Mouse (Mus musculus) splenic B cell, adult 2 months (primary cell): ENCODE measurements around the gene Rubcnl.

ENCODE experiments used
- DNase-seq: peaks from one replicate; pipeline ENCODE4 v3.0.0-alpha.2; 2011; ENCODE audit warnings: low read depth, low spot score
- H3K27me3 ChIP-seq: 2 replicates; pipeline ENCODE4 v1.6.1; 2012; ENCODE audit warnings: mild to moderate bottlenecking, low read length, moderate library complexity, mixed read lengths; ENCODE audit not compliant: control insufficient read depth, poor library complexity, insufficient read depth, severe bottlenecking
- H3K36me3 ChIP-seq: 2 replicates; pipeline ENCODE4 v1.6.1; 2012; ENCODE audit warnings: mild to moderate bottlenecking, low read length, moderate library complexity, mixed read lengths; ENCODE audit not compliant: control insufficient read depth, poor library complexity, insufficient read depth, severe bottlenecking

Rubcnl gene

DNA sequence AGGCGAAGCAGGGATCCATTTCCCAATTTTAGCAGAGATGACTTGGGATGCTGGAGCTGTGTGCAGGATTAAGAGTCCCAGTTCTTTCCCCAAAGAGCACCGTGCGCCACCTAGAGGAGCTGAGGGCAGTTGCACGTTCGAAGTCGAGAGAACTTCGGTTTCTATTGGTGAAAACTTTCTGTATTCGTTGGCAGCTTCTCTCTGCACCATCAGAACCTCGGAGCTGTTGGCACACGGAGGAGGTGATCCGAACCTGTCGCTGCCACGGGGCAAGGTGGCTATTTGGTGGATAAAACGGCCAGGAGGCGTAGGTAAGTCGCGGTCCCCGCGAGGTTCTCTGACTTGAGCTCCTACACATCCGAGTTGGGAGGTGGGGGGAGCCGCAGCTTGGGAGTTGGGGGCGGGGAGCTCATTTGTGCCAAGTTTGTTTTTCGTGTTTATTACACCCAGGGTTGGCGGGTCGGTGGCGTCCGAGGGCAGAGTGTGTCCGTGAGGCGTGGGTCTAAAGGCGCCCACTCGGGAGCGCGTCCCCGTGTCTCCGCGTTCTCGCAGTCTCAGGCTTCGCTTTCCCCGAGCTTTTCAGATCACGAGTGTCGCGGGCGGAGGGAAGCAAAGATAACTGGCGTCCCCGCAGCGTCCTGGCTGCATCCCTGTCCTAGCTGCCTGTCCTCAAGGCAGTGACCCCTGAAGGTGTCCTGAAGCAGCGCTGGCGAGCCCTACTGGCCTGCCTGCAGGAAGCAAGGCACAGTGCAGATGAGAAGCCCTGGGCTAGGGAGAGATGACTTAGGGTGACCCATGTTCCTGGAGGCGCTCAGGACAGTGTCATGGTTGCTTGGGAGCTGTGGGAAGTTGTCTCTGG lies at the start of gene Rubcnl:
Gene Rubcnl, plus strand, starts transcription at position 172 of the 859 bp plus-strand sequence.
- Histone ChIP-seq H3K36me3 (no peaks in the 10 kb centered on the region), H3K27me3 (no peaks in the 10 kb centered on the region)
- DNase-seq, result peak; percentile 83

DNA sequence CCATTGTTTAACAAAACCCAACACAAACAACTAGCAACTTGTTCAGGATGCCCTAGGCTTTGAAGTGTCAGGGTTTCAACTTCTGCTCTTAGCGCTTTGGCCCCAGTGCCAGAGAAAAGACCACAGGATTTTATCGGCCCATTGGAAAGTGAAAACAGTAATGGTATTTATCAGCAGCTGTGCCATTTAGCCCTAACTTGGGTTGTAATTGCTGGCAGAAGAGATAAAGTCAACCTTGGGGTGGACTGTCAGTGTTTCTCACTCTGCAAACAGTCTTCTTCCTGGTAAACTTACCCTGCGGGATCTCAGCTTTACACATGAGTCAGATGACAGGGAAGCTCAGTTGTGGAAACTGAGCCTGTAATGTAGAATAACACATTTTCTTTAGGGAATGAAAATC lies 43.6 kb upstream of the Rubcnl start:
- Histone ChIP-seq H3K36me3 (no peaks in the 10 kb centered on the region), H3K27me3 (no peaks in the 10 kb centered on the region)
- no peak for DNase-seq

DNA sequence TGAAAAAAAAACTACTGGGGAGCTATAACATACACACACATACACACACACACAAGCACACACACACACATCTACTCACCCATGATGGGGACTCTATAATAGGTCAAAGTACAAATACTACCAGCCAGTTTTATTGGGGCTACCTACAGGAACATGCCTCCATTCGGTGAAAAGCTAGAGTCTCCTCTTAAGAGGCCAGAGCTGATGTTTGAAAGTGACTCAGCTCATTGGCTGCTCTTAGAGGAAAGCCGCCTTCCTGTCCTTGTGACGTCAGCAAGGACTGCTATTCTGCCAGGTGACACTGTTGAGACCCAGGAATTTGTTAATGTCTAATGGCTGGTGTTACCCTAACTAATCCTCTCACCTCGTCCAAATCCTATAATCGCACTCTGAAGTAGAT lies 43.1 kb upstream of the Rubcnl start:
- Histone ChIP-seq H3K27me3 (no peaks in the 10 kb centered on the region), H3K36me3 (no peaks in the 10 kb centered on the region)
- DNase-seq, result no peak

DNA sequence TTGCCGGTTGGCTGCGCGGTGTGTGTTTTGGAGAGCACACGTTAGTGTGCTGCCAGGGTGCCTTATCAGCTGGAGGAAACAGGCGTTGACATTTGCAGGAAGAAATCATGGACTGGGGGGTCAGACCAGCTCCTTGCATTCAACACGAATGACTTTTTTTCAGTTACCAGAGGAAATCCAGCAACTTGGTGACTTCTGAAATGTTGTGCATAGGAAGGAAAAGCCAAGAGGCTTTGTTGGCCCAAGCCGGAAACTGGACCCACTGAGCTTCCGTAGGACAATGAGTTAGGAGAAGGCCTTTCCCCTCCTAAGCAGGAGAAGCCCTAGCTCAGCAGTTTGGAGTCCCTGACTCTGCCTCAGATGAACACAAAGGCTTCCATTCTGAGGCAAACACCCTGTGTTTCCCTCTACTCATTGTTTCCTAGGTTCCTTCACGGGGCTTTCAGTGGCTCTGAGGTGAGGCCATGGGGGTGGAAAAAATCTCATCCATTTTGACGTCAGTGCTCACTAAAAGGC lies 41.6 kb upstream of the Rubcnl start:
- Histone ChIP-seq H3K36me3 (no peaks in the 10 kb centered on the region), H3K27me3 (no peaks in the 10 kb centered on the region)
- no peak for DNase-seq

DNA sequence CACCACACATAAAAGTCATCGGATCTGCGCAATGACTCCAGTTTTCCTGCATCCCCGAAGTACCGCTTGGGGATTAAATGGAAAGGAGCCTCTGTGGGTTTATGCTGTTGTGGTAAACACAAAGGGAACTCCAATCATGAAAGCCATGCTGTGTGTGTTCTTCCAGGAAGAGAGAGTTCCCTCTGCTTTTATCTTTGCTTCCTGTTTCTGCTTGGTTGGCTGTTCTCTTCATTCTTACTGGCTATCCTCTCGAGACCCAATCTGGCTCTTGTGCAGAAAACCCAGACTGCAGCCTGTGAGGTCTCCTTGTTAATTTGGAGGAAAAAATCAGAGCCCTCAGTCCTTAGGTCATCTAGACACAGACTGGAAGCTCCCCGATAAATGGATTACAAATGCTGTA lies 38.9 kb upstream of the Rubcnl start:
- DNase-seq, result peak; percentile 13
- H3K36me3 ChIP-seq, result no peaks in the 10 kb centered on the region
- H3K27me3 ChIP-seq, result no peaks in the 10 kb centered on the region

DNA sequence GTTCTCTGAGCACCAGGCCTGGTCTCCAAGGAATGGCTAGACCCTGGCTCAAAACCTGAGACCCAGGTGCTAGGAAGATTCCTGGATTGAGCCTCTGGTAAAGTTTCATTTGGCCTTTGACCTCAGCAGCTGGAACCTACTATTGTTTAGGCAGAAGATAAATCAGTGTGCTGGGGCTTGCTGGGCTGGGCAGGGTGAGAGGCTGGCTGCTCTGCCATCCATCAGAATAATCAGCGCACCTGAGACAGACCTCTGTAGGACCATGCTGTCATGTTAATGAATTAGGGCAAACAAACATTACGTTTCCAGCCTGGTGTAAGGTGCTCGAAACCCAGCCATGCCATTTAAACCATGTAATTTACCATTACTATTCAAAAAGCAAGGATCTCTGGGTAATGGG lies 34.8 kb upstream of the Rubcnl start:
- no peaks in the 10 kb centered on the region for H3K27me3 ChIP-seq
- DNase-seq, result no peak

DNA sequence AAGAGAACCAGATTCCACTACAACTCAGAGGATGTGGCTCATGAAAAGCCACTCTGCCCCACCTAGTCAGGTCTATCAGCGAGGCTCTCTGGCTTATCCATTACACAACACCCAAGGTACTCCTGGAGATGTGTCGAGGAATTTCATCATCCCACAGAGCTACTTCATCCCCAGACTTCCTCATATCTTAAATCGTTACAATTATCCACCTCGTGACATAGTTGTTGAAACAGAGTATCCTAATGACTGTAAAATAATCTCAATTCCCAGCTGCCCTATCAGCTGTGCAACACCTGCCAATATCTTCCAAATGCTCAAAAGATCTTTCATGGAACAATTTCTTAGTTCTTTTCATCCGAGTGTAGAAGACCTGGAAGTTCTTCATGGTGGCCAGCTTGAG lies 32.7 kb upstream of the Rubcnl start:
- H3K36me3 ChIP-seq, result no peaks in the 10 kb centered on the region

More for the DNA sequence above, 34.8 kb upstream of the Rubcnl start:
- no peaks in the 10 kb centered on the region for H3K36me3 ChIP-seq

DNA sequence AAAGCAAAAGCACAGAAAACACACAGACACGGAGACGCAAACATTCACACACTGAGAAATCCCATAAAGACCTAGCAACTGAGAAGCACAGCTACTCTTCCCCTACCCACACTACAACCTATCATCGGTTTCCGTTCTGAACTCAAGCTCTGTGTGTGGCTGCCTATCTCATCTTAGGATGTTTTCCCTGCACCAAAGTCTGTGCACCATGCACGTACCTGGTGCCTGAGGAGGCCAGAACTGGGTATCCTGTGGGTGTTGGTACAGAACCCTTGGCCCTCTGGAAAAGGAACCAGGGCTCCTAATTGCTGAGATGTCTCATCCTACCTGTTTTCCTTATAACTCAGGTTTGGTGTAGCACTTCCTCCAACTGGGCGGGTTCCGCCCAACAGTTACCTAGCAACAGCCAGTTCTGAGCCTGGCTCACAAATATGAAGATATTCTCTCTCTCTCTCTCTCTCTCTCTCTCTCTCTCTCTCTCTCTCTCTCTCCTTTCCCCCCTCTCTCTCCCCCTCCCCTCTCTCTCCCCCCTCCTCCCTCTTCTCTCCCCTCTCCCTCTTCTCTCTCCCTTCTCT lies 30.9 kb upstream of the Rubcnl start:
- DNase-seq, result peak; percentile 36
- Histone ChIP-seq H3K27me3 (no peaks in the 10 kb centered on the region), H3K36me3 (no peaks in the 10 kb centered on the region)

More for the DNA sequence above, 32.7 kb upstream of the Rubcnl start:
- no peaks in the 10 kb centered on the region for H3K27me3 ChIP-seq
- no peak for DNase-seq

DNA sequence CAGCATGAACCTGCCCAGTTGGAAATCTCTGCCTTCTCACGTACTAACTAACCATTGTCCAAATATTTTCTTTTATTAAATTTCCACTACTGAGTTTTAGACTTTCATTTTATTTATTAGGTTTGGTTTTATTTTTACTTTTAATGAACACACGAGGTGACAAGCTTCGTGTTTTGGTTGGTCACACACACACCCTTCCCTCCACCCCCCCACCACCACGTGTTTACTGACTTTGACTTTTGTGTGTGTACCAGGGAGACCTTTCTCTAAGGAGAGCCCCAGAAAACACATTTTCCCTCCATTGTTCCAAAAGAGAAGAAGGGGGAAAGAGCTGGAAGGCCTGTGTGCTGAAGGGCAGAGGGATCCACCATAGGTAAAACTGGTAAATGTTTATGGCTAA lies 30.2 kb upstream of the Rubcnl start:
- H3K36me3 ChIP-seq, result no peaks in the 10 kb centered on the region
- H3K27me3 ChIP-seq, result no peaks in the 10 kb centered on the region
- DNase-seq, result no peak

DNA sequence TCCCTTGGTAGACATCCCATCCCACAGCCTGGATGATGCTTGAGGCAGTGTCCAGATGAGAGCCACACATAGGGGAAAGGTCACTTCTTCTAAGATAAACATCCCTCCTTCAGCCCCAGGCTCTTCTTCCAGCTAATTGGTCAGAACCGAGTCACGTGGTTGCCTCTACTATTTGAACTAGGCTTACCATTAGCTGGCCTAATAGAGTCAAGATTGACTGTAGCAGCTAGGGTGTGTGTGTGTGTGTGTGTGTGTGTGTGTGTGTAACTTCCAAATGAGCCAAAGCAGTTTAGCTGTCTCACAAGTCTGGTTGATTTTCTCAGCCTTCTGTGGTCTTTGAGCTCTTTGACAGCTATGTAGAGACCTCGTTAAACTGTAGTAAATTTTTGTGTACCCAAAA lies 29.3 kb upstream of the Rubcnl start:
- H3K27me3 ChIP-seq, result no peaks in the 10 kb centered on the region
- no peaks in the 10 kb centered on the region for H3K36me3 ChIP-seq
- no peak for DNase-seq

DNA sequence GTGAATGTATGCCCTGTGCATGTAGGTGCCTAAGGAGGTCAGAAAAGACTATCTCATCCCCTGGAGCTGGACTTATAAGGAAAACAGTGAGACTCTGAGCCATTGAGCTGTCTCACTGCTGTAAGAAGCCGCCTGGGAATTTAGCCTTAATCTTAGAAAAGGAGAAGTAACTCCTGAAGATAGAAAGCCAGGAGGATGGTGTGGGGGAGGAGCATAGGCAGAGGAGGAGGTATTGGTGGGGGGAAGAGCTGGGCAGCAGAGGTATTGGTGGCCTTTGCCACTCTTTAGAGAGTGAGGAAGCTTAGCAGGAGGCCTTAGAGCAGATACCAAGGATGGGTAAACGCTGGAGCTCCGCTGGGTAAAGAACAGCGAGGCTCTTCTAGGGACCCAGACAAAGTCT lies 26.5 kb upstream of the Rubcnl start:
- H3K36me3 ChIP-seq, result no peaks in the 10 kb centered on the region
- DNase-seq, result peak; percentile 18
- H3K27me3 ChIP-seq, result no peaks in the 10 kb centered on the region

DNA sequence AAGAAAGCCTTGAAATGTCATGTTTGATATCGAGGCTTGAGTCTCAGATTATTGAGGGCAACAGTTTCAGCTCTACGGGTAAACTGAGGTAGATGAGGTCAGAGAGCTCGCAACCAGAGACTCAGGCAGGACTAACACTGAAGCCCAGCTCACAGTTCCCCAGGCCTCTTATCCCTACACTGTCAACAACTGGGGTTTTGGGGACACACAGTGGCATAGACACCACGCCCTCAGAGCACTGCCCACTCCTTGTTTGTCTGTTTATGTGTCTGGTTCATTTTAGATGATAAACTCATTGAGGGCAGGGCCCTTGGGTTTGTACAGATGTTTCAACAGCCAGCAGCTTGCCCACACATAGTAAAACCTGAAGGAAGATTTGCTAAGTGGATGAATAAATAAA lies 25.9 kb upstream of the Rubcnl start:
- H3K27me3 ChIP-seq, result no peaks in the 10 kb centered on the region
- no peak for DNase-seq
- no peaks in the 10 kb centered on the region for H3K36me3 ChIP-seq

DNA sequence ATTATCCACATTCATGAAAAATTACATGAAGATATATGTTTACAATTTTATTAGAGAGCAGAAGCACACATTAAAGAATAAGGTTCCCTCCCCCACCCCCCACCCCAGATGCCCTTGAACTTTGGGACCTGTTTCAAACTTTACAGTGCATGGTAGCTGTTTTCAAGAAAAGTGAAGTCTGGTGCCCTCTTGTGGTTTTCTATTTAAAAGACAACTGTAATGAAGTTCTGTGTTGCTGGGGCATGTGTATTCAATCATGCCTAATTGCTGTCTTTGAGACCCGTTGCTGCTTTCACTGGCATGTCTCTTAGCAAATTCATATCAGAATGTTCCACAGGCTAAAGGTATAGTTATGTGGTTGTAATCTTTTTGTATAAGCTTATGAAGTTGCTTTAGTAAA lies 25.3 kb upstream of the Rubcnl start:
- Histone ChIP-seq H3K36me3 (no peaks in the 10 kb centered on the region), H3K27me3 (no peaks in the 10 kb centered on the region)
- peak; percentile 84 for DNase-seq

DNA sequence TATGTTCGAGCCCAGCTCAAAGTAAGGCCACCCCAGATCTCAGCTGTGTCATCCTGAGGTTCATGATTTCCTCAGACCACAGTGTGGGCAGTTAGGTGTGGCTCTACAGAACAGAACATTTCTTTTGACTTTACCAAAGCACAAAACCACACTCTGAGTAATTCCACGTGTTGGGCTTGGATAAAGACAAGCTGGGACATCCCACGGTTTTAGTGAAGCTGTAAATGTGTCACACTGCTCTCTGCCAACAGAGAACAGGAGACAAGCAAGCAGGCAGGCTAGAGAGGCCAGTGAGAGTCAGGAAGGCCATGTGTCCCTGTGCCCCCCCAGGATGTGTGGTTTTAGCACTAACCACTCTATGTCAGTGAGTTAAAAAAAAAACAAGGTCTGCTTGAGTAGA lies 19.3 kb upstream of the Rubcnl start:
- Histone ChIP-seq H3K36me3 (no peaks in the 10 kb centered on the region), H3K27me3 (no peaks in the 10 kb centered on the region)
- no peak for DNase-seq

DNA sequence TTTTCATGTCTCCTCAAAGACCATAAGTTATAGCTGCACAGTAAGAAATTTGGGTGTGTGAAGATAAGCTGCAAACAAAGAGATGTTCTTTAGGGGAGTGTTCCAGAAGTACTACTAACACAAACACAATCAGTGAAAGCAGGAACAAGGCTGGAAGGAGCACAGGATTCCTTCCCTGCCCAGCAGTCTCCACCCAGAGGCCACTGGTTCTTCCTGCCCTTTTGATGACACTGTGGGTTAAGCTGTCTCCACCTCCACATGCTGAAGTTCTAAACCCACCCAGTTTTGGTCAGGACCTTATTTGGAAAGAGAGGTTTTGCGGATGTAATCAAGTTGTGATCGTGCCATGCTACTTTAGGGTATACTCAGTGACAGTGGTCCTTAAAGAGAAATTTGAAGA lies 18.8 kb upstream of the Rubcnl start:
- H3K36me3 ChIP-seq, result no peaks in the 10 kb centered on the region
- no peak for DNase-seq
- H3K27me3 ChIP-seq, result no peaks in the 10 kb centered on the region
